Mouse (Mus musculus) C2C12 (cell line): ENCODE data around the gene Ncoa1. TPM values are rescaled to one million over a fixed set of nuclear protein-coding genes. Genes with fewer than 3 reads are reported as not detected.

Experiments used
- H3K27me3 ChIP-seq: one replicate; pipeline ENCODE4 v1.6.1; 2011; ENCODE audit not compliant: control insufficient read depth, insufficient read depth, insufficient read length
- H3K36me3 ChIP-seq: one replicate; pipeline ENCODE4 v1.6.1; 2011; ENCODE audit not compliant: control insufficient read depth, insufficient read depth
- H3K4me3 ChIP-seq: one replicate; pipeline ENCODE4 v1.5.1; 2011; ENCODE audit warnings: mild to moderate bottlenecking, control low read depth; ENCODE audit not compliant: poor library complexity, insufficient read depth, severe bottlenecking
- H3K79me2 ChIP-seq: one replicate; pipeline ENCODE4 v1.6.1; 2011; ENCODE audit not compliant: control insufficient read depth, insufficient read depth
- H3K79me3 ChIP-seq: one replicate; pipeline ENCODE4 v1.6.1; 2011; ENCODE audit warnings: low read depth, control low read depth
- H3ac ChIP-seq: one replicate; pipeline ENCODE3; 2011; ENCODE audit warnings: low read depth; ENCODE audit not compliant: control insufficient read depth, insufficient read length
- CEBPB ChIP-seq: IDR thresholded peaks from one replicate; pipeline ENCODE4 v1.6.1; 2011; ENCODE audit warnings: low read depth, mild to moderate bottlenecking, control low read depth, moderate library complexity
- CTCF ChIP-seq: IDR thresholded peaks from one replicate; pipeline ENCODE4 v1.5.1; 2011; ENCODE audit not compliant: control insufficient read depth, insufficient read depth, insufficient read length
- FOSL1 ChIP-seq: IDR thresholded peaks from one replicate; pipeline ENCODE4 v1.8.0; 2011; ENCODE audit warnings: mild to moderate bottlenecking, low read length; ENCODE audit not compliant: poor library complexity, insufficient read depth, severe bottlenecking
- MAX ChIP-seq: IDR thresholded peaks from one replicate; pipeline ENCODE4 v1.6.1; 2011; ENCODE audit warnings: mild to moderate bottlenecking, control low read depth
- MYOD1 ChIP-seq: IDR thresholded peaks from one replicate; pipeline ENCODE4 v1.6.1; 2011; ENCODE audit warnings: low read depth; ENCODE audit not compliant: control insufficient read depth, insufficient read length
- MYOG ChIP-seq: IDR thresholded peaks from one replicate; pipeline ENCODE4 v1.6.1; 2011; ENCODE audit not compliant: control insufficient read depth, insufficient read length; ENCODE audit errors: extremely low read depth
- USF1 ChIP-seq: IDR thresholded peaks from one replicate; pipeline ENCODE4 v1.6.1; 2011; ENCODE audit warnings: low read depth, mild to moderate bottlenecking, control low read depth, moderate library complexity
- polyA plus RNA-seq: library from polyadenylated mRNA; unstranded; fragments of >200 nt; fragmentation: generic; extraction: Trizol; gene quantifications from one replicate; pipeline ENCODE4 v1.2.1, GENCODE M21; 2012; ENCODE audit warnings: missing spikeins

Gene Ncoa1
- polyA plus RNA-seq, 1 experiment: 3.4 TPM

- no peaks in the 10 kb centered on the region for H3K27me3 ChIP-seq
- H3K36me3 ChIP-seq: no peaks in the 10 kb centered on the region
- H3K79me3 ChIP-seq: no peaks in the 10 kb centered on the region
- no peaks in the 10 kb centered on the region for H3K79me2 ChIP-seq
- TF ChIP-seq MAX (no peak), CEBPB (no peak), MYOD1 (no peak), MYOG (no peak), USF1 (no peak), FOSL1 (no peak), CTCF (no peak)
- H3ac ChIP-seq: no peak overlapping the region
- no peak overlapping the region for H3K4me3 ChIP-seq
These were observed 43.4 kb downstream of the Ncoa1 start for GRCm38 (mm10) chr12:4433549-4433948.

DNA sequence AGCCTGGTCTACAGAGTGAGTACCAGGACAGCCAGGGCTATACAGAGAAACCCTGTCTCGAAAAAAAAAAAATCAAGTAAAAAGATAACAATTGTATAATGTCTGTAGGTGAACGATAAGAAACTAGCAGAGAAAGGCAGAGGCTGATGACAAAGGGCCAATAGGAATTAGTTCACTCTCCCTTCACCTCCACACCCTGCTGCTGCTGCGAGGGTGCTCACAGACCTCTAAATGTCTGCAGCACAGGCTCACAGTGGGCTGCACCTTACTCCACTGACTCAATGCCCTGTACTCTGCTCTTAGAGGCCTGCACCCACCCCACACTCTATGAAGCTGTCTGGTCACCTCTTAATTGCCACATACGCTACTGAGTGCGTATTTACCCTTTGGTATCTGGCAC, 45.0 kb downstream of the Ncoa1 start:
- H3K4me3 ChIP-seq: no peak overlapping the region
- no peaks in the 10 kb centered on the region for H3K36me3 ChIP-seq
- no peaks in the 10 kb centered on the region for H3K79me2 ChIP-seq
- TF ChIP-seq CEBPB (no peak), FOSL1 (no peak), CTCF (no peak), MAX (no peak), MYOD1 (no peak)
- H3K79me3 ChIP-seq: no peaks in the 10 kb centered on the region
- H3K27me3 ChIP-seq: no peaks in the 10 kb centered on the region
- H3ac ChIP-seq: no peak overlapping the region

DNA sequence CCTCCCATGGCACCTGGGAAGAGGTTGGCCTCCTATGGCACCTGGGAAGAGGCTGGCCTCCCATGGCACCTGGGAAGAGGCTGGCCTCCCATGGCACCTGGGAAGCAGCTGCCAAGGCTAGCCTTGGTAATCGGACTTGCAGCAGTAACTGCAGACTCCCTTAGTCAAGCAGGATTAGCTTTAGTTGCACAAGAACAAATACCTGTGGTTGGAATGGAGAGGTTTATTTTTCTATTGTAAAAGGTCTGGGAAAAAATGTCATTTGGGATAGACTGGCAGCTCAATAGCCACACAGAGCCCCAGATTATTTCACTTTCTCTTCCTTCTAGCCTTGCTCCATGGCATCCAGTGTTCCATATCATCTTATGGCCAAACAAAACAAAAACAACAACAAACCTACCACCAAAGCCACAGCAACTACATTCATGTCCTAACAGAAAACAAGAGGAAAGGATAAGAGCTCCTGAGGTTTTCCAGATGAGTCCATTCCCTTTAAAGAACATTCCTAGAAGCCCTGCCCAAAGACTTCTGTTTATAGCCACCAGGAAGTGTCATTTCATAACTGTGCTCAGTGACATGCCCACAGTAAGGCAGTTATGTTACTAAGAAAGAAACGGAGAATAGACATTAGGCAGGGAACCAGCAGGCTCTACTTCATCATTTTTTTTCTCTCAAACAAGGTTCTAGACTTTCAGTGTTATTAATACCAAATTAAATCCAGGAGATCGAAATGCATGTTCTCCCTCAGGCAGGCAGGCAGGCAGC, 46.7 kb downstream of the Ncoa1 start:
- no peaks in the 10 kb centered on the region for H3K79me2 ChIP-seq
- no peak overlapping the region for H3ac ChIP-seq
- H3K79me3 ChIP-seq: no peaks in the 10 kb centered on the region
- TF ChIP-seq CTCF: no peak
- TF ChIP-seq CEBPB: no peak
- TF ChIP-seq USF1: no peak
- no peak for TF ChIP-seq MAX
- no peak for TF ChIP-seq MYOD1
- no peak for TF ChIP-seq MYOG
- no peak for TF ChIP-seq FOSL1
- H3K27me3 ChIP-seq: no peaks in the 10 kb centered on the region
- no peak overlapping the region for H3K4me3 ChIP-seq
- H3K36me3 ChIP-seq: no peaks in the 10 kb centered on the region

DNA sequence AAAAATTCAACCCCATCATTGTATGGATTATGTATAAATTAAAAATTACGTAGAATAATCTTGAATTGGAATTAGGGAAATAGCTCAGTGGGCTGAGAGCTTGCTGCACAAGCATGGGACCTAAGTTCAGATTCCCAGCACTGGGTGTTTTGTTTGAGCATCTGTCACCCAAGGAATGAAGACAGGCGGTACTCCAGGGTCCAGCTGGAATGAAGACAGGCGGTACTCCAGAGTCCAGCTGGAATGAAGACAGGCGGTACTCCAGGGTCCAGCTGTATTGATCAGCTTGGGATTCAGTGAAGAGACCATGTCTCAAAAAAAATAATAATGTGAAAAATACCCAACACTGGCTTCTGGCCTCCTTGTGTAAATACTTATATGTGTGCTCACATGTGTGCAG, 58.2 kb downstream of the Ncoa1 start:
- Histone ChIP-seq H3K27me3 (no peaks in the 10 kb centered on the region), H3K4me3 (no peak overlapping the region), H3K79me2 (no peaks in the 10 kb centered on the region), H3ac (no peak overlapping the region), H3K79me3 (no peaks in the 10 kb centered on the region), H3K36me3 (no peaks in the 10 kb centered on the region)
- TF ChIP-seq MYOD1: no peak
- TF ChIP-seq MAX: no peak
- no peak for TF ChIP-seq USF1
- TF ChIP-seq FOSL1: no peak
- TF ChIP-seq MYOG: no peak
- TF ChIP-seq CEBPB: no peak
- TF ChIP-seq CTCF: no peak

DNA sequence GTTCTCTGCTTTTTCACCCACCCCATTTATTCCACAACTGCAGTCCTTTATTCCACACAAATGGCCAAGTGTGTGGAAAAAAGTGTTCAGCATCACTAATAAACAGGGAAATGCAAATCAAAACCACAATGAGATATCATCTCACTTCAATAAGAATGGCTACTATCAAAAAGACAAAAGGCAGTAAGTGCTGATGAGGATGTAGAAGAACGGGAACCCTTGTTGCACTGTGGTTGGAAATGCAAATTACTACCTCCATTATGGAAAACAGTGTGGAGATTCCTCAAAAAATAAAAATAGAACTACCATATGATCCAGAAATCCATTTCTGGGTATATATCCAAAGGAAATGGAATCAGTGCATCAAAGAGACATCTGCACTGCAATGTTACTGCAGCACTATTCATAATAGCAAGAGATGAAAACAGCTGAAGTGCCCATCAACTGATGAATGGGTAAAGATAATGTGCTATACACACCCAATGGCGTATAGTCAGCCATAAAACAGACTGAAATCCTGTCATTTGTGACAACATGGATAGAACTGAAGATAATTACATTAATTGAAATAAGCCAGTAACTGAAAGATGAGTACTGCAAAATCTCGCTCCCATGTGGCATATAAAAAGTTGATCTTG, 59.2 kb downstream of the Ncoa1 start:
- Histone ChIP-seq H3K79me2 (no peaks in the 10 kb centered on the region), H3K4me3 (no peak overlapping the region), H3K79me3 (no peaks in the 10 kb centered on the region), H3ac (no peak overlapping the region), H3K27me3 (no peaks in the 10 kb centered on the region), H3K36me3 (no peaks in the 10 kb centered on the region)
- TF ChIP-seq FOSL1 (no peak), MYOD1 (no peak), CTCF (no peak), MAX (no peak), CEBPB (no peak), MYOG (no peak), USF1 (no peak)

DNA sequence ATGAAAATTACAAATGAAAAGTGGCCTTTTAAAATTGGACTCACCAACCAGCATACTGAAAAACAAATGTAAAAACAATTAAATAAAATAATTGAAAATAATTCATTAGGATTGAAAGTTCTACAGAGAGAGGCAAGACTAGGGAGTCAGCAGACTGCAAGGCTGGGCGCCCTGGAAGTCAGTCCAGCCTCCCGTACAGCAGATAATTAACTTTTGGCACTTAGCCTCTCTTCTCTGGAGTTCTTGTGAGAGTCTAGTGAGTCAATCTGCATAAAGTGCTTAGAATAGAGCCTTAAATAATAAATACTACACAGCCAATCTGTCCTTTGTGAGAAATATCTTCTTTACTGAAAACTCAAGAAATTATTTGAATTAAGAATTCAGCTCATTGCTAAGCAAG, 69.9 kb downstream of the Ncoa1 start:
- H3K36me3 ChIP-seq: no peaks in the 10 kb centered on the region
- H3ac ChIP-seq: no peak overlapping the region
- H3K79me3 ChIP-seq: no peaks in the 10 kb centered on the region
- H3K4me3 ChIP-seq: no peak overlapping the region
- no peaks in the 10 kb centered on the region for H3K79me2 ChIP-seq
- TF ChIP-seq FOSL1: no peak
- no peak for TF ChIP-seq CEBPB
- no peak for TF ChIP-seq MYOG
- TF ChIP-seq USF1: no peak
- TF ChIP-seq MYOD1: no peak
- TF ChIP-seq MAX: no peak
- no peak for TF ChIP-seq CTCF
- H3K27me3 ChIP-seq: no peaks in the 10 kb centered on the region
